Mouse (Mus musculus): ENCODE measurements around the gene Olfr1196. TPM values are rescaled to one million over a fixed set of nuclear protein-coding genes. Genes with fewer than 3 reads are reported as not detected.
"Not testable (repeated sequence)": the region's sequence is repeated elsewhere in the genome, so short reads cannot be mapped to it uniquely, and the experiment has no call there.

The Olfr1196 gene
- not detected in 2 replicates for polyA plus RNA-seq (2015; fragmentation: Nextera tagmentation; extraction: Ambion mirVana)

DNA sequence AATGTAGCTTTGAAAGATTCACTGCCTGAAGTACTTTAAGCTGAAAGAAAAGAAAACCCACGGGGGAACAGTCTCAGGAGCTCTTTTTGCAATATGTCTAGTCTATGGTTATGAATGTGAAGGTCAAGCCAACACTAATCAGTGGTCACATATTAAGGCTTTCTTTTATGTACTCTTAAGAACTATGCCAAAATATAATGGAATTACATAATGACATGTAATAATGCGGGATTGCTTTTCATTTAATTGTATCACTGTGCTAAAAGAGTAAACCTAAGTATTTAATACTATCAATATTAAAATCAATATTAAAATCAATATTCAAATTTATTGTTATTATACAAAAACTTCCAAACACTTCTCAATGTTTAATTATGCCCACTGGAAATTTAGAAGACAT is at the start of gene Olfr1196:
TSS of gene Olfr1196 (minus strand) at position 101 of the 400 bp plus-strand sequence.
- no peak for DNase-seq (ENCODE audit: low spot score)

DNA sequence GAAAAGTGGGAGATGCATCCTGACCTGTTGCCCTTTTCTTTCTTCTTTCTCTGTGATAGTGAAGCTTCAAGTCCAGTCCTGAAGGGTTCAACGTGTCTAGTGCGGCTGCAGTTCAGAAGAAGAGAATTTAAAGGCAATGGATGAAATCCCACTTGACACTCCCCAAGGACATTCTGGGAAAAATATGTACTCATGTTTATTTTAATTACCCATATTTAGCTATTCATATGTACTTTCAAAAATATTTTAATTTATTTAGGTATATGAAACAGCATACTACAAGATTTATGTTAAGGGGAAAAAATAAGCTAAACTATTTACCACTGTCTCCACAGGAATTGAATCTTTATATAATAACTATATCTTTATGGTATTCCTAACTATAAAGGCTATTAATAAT is 46.9 kb upstream of the Olfr1196 start, which contains the start of gene Olfr1198:
TSS of gene Olfr1198 (minus strand) at position 101 of the 400 bp plus-strand sequence.
- no peaks in the 10 kb centered on the region for H3K36me3 ChIP-seq (ENCODE audit: insufficient read depth, low read length)
- no peak within 1 kb of the TSS for H3K4me3 ChIP-seq (replicated peaks; ENCODE audit: low read depth, low read length)
- H3K4me1 ChIP-seq (replicated peaks; ENCODE audit: insufficient read depth, low read length): no peaks in the 10 kb centered on the region
- H3K9ac ChIP-seq (ENCODE audit: low read depth, low read length): no peak within 1 kb of the TSS
- 94% methylated on average over 2 of the region's 2 CpGs for WGBS
- no peak within 1 kb of the TSS for H3K27ac ChIP-seq
- TF ChIP-seq CTCF (IDR thresholded peaks at IDR 0.05; ENCODE audit: low read depth): no peak
- no peak within 1 kb of the TSS for H3K4me2 ChIP-seq (ENCODE audit: low read length)
- ATAC-seq (replicated peaks; ENCODE audit: low FRiP score, low read depth) (no peak), DNase-seq (ENCODE audit: low spot score) (no peak)
- H3K9me3 ChIP-seq (replicated peaks; ENCODE audit: low read length): no peaks in the 10 kb centered on the region
- H3K27me3 ChIP-seq (ENCODE audit: insufficient read depth, low read length): no peaks in the 10 kb centered on the region

More for the DNA sequence above, at the start of gene Olfr1196:
- Histone ChIP-seq H3K4me2 (ENCODE audit: low read length) (no peak within 1 kb of the TSS), H3K27ac (no peak within 1 kb of the TSS), H3K4me1 (replicated peaks; ENCODE audit: insufficient read depth, low read length) (no peaks in the 10 kb centered on the region), H3K27me3 (ENCODE audit: insufficient read depth, low read length) (no peaks in the 10 kb centered on the region), H3K36me3 (ENCODE audit: insufficient read depth, low read length) (no peaks in the 10 kb centered on the region), H3K9me3 (replicated peaks; ENCODE audit: low read length) (no peaks in the 10 kb centered on the region), H3K9ac (ENCODE audit: low read depth, low read length) (no peak within 1 kb of the TSS), H3K4me3 (replicated peaks; ENCODE audit: low read depth, low read length) (no peak within 1 kb of the TSS)
- 83% methylated on average over 2 of the region's 2 CpGs for WGBS
- no peak for ATAC-seq (replicated peaks; ENCODE audit: low FRiP score, low read depth)
- no peak for TF ChIP-seq CTCF (IDR thresholded peaks at IDR 0.05; ENCODE audit: low read depth)

DNA sequence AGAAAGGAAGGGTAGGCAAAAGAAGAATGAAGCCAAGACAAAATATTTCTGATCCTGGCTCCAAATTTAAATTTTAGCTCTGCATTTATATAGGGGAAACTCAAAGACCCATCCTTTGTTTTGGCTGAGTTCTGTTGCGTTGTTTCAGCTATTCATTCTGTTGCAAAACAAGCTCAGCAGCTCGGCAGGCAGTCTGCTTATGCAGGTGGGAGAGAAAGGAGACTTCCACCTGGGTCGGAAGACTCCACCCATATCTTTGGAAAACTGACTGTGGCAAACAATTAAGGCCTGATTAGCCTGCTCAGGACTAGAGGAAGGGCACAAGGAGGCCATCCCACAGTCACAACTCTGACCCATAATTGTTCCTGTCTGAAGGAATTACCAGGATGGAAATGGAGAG is 39.0 kb upstream of the Olfr1196 start:
- Histone ChIP-seq H3K4me2 (ENCODE audit: low read length) (no peak overlapping the region), H3K4me1 (replicated peaks; ENCODE audit: insufficient read depth, low read length) (no peaks in the 10 kb centered on the region), H3K9me3 (replicated peaks; ENCODE audit: low read length) (no peaks in the 10 kb centered on the region), H3K27ac (no peak overlapping the region), H3K27me3 (ENCODE audit: insufficient read depth, low read length) (no peaks in the 10 kb centered on the region), H3K4me3 (replicated peaks; ENCODE audit: low read depth, low read length) (no peak overlapping the region), H3K36me3 (ENCODE audit: insufficient read depth, low read length) (no peaks in the 10 kb centered on the region), H3K9ac (ENCODE audit: low read depth, low read length) (no peak overlapping the region)
- DNase-seq (ENCODE audit: low spot score) (no peak), ATAC-seq (replicated peaks; ENCODE audit: low FRiP score, low read depth) (no peak)
- TF ChIP-seq CTCF (IDR thresholded peaks at IDR 0.05; ENCODE audit: low read depth): no peak
- WGBS: 76% methylated on average over 3 of the region's 3 CpGs

DNA sequence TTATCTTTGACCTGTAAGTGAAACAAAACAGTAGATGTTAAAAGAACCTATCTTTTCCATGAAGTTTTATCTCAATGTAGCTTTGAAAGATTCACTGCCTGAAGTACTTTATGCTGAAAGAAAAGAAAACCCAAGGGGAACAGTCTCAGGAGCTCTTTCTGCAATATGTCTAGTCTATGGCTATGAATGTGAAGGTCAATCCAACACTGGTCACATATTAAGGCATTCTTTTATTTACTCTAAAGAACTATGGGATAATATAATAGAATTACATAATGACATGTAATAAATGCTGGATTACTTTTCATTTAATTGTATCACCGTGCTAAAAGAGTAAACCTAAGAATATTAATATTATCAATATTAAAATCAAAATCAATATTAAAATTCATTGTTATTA is 27.9 kb upstream of the Olfr1196 start, which contains the start of gene Olfr1197:
TSS of gene Olfr1197 (minus strand) at position 101 of the 400 bp plus-strand sequence.
- no peaks in the 10 kb centered on the region for H3K27me3 ChIP-seq (ENCODE audit: insufficient read depth, low read length)
- no peak within 1 kb of the TSS for H3K4me3 ChIP-seq (replicated peaks; ENCODE audit: low read depth, low read length)
- no peaks in the 10 kb centered on the region for H3K36me3 ChIP-seq (ENCODE audit: insufficient read depth, low read length)
- H3K4me1 ChIP-seq (replicated peaks; ENCODE audit: insufficient read depth, low read length): no peaks in the 10 kb centered on the region
- no peak within 1 kb of the TSS for H3K9ac ChIP-seq (ENCODE audit: low read depth, low read length)
- TF ChIP-seq CTCF (IDR thresholded peaks at IDR 0.05; ENCODE audit: low read depth): no peak
- no peak within 1 kb of the TSS for H3K4me2 ChIP-seq (ENCODE audit: low read length)
- no peak for ATAC-seq (replicated peaks; ENCODE audit: low FRiP score, low read depth)
- H3K9me3 ChIP-seq (replicated peaks; ENCODE audit: low read length): no peaks in the 10 kb centered on the region
- 80% methylated on average over 1 of the region's 1 CpGs for WGBS
- H3K27ac ChIP-seq: no peak within 1 kb of the TSS
- no peak for DNase-seq (ENCODE audit: low spot score)

DNA sequence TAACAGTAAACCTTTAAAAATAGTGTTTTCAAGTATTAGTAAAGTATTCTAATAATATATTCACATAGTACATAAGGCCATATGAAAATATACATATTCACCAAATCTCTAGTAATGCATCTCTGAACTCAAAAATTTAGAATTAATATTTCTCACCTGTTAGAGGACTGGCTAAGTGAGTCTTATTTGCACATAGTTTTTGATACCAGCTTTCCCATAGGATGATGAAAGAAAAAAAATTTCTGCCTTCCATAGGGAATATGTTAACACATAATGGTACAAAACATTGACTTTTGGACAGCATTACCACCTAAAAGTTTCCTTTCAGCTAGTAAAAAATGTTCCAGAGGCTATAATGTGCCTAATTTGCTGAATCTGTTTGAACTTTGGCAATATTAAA is 15.3 kb downstream of the Olfr1196 start, which contains the start of gene Olfr1195:
TSS of gene Olfr1195 (minus strand) at position 101 of the 400 bp plus-strand sequence.
- Histone ChIP-seq H3K27ac (no peak within 1 kb of the TSS), H3K27me3 (ENCODE audit: insufficient read depth, low read length) (no peaks in the 10 kb centered on the region), H3K4me2 (ENCODE audit: low read length) (no peak within 1 kb of the TSS), H3K9ac (ENCODE audit: low read depth, low read length) (no peak within 1 kb of the TSS), H3K4me3 (replicated peaks; ENCODE audit: low read depth, low read length) (no peak within 1 kb of the TSS), H3K36me3 (ENCODE audit: insufficient read depth, low read length) (no peaks in the 10 kb centered on the region), H3K9me3 (replicated peaks; ENCODE audit: low read length) (no peaks in the 10 kb centered on the region), H3K4me1 (replicated peaks; ENCODE audit: insufficient read depth, low read length) (no peaks in the 10 kb centered on the region)
- no peak for TF ChIP-seq CTCF (IDR thresholded peaks at IDR 0.05; ENCODE audit: low read depth)
- ATAC-seq (replicated peaks; ENCODE audit: low FRiP score, low read depth): no peak
- no peak for DNase-seq (ENCODE audit: low spot score)

DNA sequence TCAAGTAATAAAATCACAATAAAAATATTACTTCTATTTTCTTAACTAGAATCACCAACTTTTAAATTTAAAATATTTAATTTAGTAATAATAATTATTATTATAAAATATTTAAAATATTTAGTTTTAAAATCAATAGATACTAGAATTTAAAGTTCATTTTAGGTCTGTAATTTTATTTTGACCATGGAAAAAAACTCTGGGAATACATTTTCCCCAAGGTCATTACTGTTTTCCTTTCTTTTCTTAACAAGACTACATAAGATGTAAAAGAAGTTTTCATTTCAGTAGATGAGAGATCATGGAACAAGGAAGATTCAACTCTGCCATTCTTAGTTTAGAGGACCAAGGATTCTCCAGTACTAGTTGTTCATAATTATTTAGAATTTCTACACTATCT is 29.1 kb downstream of the Olfr1196 start, which contains the start of gene Olfr1193:
TSS of gene Olfr1193 (plus strand) at position 301 of the 400 bp plus-strand sequence.
- H3K4me3 ChIP-seq (replicated peaks; ENCODE audit: low read depth, low read length); H3K36me3 ChIP-seq (ENCODE audit: insufficient read depth, low read length); H3K27me3 ChIP-seq (ENCODE audit: insufficient read depth, low read length); H3K9ac ChIP-seq (ENCODE audit: low read depth, low read length); H3K4me1 ChIP-seq (replicated peaks; ENCODE audit: insufficient read depth, low read length); DNase-seq (ENCODE audit: low spot score); ATAC-seq (replicated peaks; ENCODE audit: low FRiP score, low read depth); H3K27ac ChIP-seq; H3K4me2 ChIP-seq (ENCODE audit: low read length); H3K9me3 ChIP-seq (replicated peaks; ENCODE audit: low read length): not testable (repeated sequence)

DNA sequence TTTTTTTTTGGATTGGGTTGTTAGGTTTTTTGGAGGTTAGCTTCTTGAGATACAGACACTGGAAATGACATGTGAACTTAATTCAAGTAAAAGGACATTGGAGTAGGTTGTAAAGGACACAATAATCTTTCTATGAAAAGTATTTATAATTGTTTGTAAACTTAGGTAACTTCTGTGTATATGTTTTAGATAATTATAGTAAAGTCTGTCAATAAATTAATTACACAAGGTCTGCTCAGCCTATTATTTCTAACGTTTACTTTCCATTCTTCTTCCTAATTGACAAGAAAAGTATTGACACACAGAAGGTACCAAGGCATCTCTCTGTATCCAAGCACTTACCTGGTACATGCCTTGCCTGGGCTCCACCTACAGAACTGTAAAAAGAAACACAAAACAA is 56.2 kb downstream of the Olfr1196 start, which contains the start of gene Olfr1192-ps1:
TSS of gene Olfr1192-ps1 (plus strand) at position 301 of the 400 bp plus-strand sequence.
- no peaks in the 10 kb centered on the region for H3K4me1 ChIP-seq (replicated peaks; ENCODE audit: insufficient read depth, low read length)
- H3K27ac ChIP-seq: no peak within 1 kb of the TSS
- no peak within 1 kb of the TSS for H3K9ac ChIP-seq (ENCODE audit: low read depth, low read length)
- TF ChIP-seq CTCF (IDR thresholded peaks at IDR 0.05; ENCODE audit: low read depth): no peak
- 59% methylated on average over 1 of the region's 1 CpGs for WGBS
- DNase-seq (ENCODE audit: low spot score): no peak
- no peaks in the 10 kb centered on the region for H3K36me3 ChIP-seq (ENCODE audit: insufficient read depth, low read length)
- no peak for ATAC-seq (replicated peaks; ENCODE audit: low FRiP score, low read depth)
- no peaks in the 10 kb centered on the region for H3K27me3 ChIP-seq (ENCODE audit: insufficient read depth, low read length)
- no peaks in the 10 kb centered on the region for H3K9me3 ChIP-seq (replicated peaks; ENCODE audit: low read length)
- no peak within 1 kb of the TSS for H3K4me2 ChIP-seq (ENCODE audit: low read length)
- H3K4me3 ChIP-seq (replicated peaks; ENCODE audit: low read depth, low read length): no peak within 1 kb of the TSS

Other genes with a start within 250 kb of the Olfr1196 start
- gene Olfr1183, start 249.7 kb downstream of the Olfr1196 start, polyA plus RNA-seq (2015; fragmentation: Nextera tagmentation; extraction: Ambion mirVana): not detected in 2 replicates
- not detected in 2 replicates for gene Olfr1184, start 221.0 kb downstream of the Olfr1196 start, polyA plus RNA-seq (2015; fragmentation: Nextera tagmentation; extraction: Ambion mirVana)
- gene Olfr1185-ps1, start 211.3 kb downstream of the Olfr1196 start, polyA plus RNA-seq (2015; fragmentation: Nextera tagmentation; extraction: Ambion mirVana): not detected in 2 replicates
- gene Olfr1186, start 186.0 kb downstream of the Olfr1196 start, polyA plus RNA-seq (2015; fragmentation: Nextera tagmentation; extraction: Ambion mirVana): not detected in 2 replicates
- gene Olfr1188, start 147.7 kb downstream of the Olfr1196 start, polyA plus RNA-seq (2015; fragmentation: Nextera tagmentation; extraction: Ambion mirVana): not detected in 2 replicates
- gene Olfr1189, start 118.1 kb downstream of the Olfr1196 start, polyA plus RNA-seq (2015; fragmentation: Nextera tagmentation; extraction: Ambion mirVana): not detected in 2 replicates
- not detected in 2 replicates for gene Olfr1191-ps1, start 64.1 kb downstream of the Olfr1196 start, polyA plus RNA-seq (2015; fragmentation: Nextera tagmentation; extraction: Ambion mirVana)
- not detected in 2 replicates for gene Olfr1192-ps1, start 56.1 kb downstream of the Olfr1196 start, polyA plus RNA-seq (2015; fragmentation: Nextera tagmentation; extraction: Ambion mirVana)
- gene Olfr1193, start 29.0 kb downstream of the Olfr1196 start, polyA plus RNA-seq (2015; fragmentation: Nextera tagmentation; extraction: Ambion mirVana): not detected in 2 replicates
- not detected in 2 replicates for gene Olfr1195, start 15.4 kb downstream of the Olfr1196 start, polyA plus RNA-seq (2015; fragmentation: Nextera tagmentation; extraction: Ambion mirVana)
- not detected in 2 replicates for gene Olfr1197, start 27.8 kb upstream of the Olfr1196 start, polyA plus RNA-seq (2015; fragmentation: Nextera tagmentation; extraction: Ambion mirVana)
- gene Olfr1198, start 46.8 kb upstream of the Olfr1196 start, polyA plus RNA-seq (2015; fragmentation: Nextera tagmentation; extraction: Ambion mirVana): not detected in 2 replicates
- gene Olfr1199, start 55.9 kb upstream of the Olfr1196 start, polyA plus RNA-seq (2015; fragmentation: Nextera tagmentation; extraction: Ambion mirVana): not detected in 2 replicates
- not detected in 2 replicates for gene Olfr1200, start 65.9 kb upstream of the Olfr1196 start, polyA plus RNA-seq (2015; fragmentation: Nextera tagmentation; extraction: Ambion mirVana)
- gene Olfr1201, start 88.4 kb upstream of the Olfr1196 start, polyA plus RNA-seq (2015; fragmentation: Nextera tagmentation; extraction: Ambion mirVana): not detected in 2 replicates
- not detected in 2 replicates for gene Olfr1202, start 109.9 kb upstream of the Olfr1196 start, polyA plus RNA-seq (2015; fragmentation: Nextera tagmentation; extraction: Ambion mirVana)
- gene Olfr1205, start 125.1 kb upstream of the Olfr1196 start, polyA plus RNA-seq (2015; fragmentation: Nextera tagmentation; extraction: Ambion mirVana): not detected in 2 replicates
- not detected in 2 replicates for gene Olfr1204, start 144.7 kb upstream of the Olfr1196 start, polyA plus RNA-seq (2015; fragmentation: Nextera tagmentation; extraction: Ambion mirVana)
- gene Olfr1206, start 158.6 kb upstream of the Olfr1196 start, polyA plus RNA-seq (2015; fragmentation: Nextera tagmentation; extraction: Ambion mirVana): not detected in 2 replicates
- not detected in 2 replicates for gene Olfr1208, start 197.7 kb upstream of the Olfr1196 start, polyA plus RNA-seq (2015; fragmentation: Nextera tagmentation; extraction: Ambion mirVana)
- not detected in 2 replicates for gene Olfr1209, start 210.6 kb upstream of the Olfr1196 start, polyA plus RNA-seq (2015; fragmentation: Nextera tagmentation; extraction: Ambion mirVana)
- gene Olfr1211, start 233.5 kb upstream of the Olfr1196 start, polyA plus RNA-seq (2015; fragmentation: Nextera tagmentation; extraction: Ambion mirVana): not detected in 2 replicates
- gene Olfr1212, start 249.4 kb upstream of the Olfr1196 start, polyA plus RNA-seq (2015; fragmentation: Nextera tagmentation; extraction: Ambion mirVana): not detected in 2 replicates

Data from kidney, postnatal 0 days (tissue).